In the genomic region with DNA sequence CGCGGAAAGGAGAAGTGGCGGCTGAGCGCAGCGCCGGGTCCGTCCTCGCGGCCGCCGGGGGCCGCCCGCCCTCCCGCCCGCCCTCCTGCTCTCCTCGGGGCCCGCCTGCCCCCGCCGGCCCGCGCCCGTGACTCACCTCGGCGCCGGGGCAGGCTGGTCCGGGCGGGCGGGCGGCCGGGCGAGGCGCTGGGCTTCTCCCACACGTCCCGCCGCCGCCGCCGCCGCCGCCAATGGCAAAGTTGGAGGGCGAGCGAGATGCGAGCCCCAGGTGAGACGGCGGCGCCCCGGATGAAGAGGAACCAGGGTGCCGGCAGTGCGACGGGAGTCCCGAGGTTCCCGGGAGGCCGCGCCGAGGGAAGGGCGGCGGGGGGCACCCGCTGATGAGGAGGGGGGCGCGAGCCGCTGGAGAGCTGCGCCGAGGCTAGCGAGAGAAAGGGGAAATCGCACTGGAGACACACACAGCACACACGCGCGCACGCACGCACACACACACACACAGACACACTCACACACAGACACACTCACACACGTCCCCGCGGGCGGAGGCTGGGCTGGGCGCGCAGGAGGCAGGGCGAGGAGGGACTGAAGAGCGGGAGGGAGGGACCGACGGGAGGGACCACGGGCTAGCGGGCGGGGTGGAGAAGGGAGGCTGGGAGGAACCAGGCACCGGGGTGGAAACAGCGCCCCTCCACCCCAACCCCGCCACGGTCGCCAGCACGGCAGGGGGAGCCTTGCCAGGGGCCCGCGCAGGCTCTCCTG, we compare ENCODE assay signal across 8 mouse cellular contexts. TPM values are rescaled to one million over a fixed set of nuclear protein-coding genes. Genes with fewer than 3 reads are reported as not detected.
DNase-seq lines count a peak whose midpoint lies in the region; ATAC-seq and TF ChIP-seq lines count a peak whose summit lies in the region.

No protein-coding gene starts in this region.

- peak; percentile 12 for TF ChIP-seq CTCF in C2C12 (IDR thresholded peaks at IDR 0.05; ENCODE audit: control insufficient read depth, insufficient read depth, insufficient read length)
- TF ChIP-seq CTCF in kidney, postnatal 0 days (IDR thresholded peaks at IDR 0.05; ENCODE audit: low read depth) = peak; percentile 22

- ATAC-seq in activated CD4-positive, CD25-positive, alpha-beta regulatory T cell, adult 4 months = peak; percentile 79
- peak; percentile 90 for ATAC-seq in erythroblast, adult 5-6 weeks (replicated peaks; ENCODE audit: low FRiP score, poor library complexity, severe bottlenecking)
- ATAC-seq in heart, embryonic 15.5 days (replicated peaks; ENCODE audit: insufficient number of reproducible peaks, insufficient read depth, low FRiP score, low read depth) = peak; percentile 90
- ATAC-seq in kidney, postnatal 0 days (replicated peaks; ENCODE audit: low FRiP score, low read depth) = peak; percentile 74

- H3K9ac ChIP-seq in heart, embryonic 15.5 days = peak overlapping the region; percentile 77
- H3K9ac ChIP-seq in kidney, postnatal 0 days (ENCODE audit: low read depth, low read length) = peak overlapping the region; percentile 65

- no peaks in the 10 kb centered on the region for H3K36me3 ChIP-seq in C2C12 (ENCODE audit: control insufficient read depth, insufficient read depth)
- H3K36me3 ChIP-seq in heart, embryonic 15.5 days = no peaks in the 10 kb centered on the region
- H3K36me3 ChIP-seq in kidney, postnatal 0 days (ENCODE audit: insufficient read depth, low read length) = no peaks in the 10 kb centered on the region

- H3K9me3 ChIP-seq in heart, embryonic 15.5 days (replicated peaks) = no peaks in the 10 kb centered on the region
- no peaks in the 10 kb centered on the region for H3K9me3 ChIP-seq in kidney, postnatal 0 days (replicated peaks; ENCODE audit: low read length)

- peak; percentile 82 for DNase-seq in kidney, postnatal 0 days (ENCODE audit: low spot score)
- DNase-seq in lung, postnatal 14 days = peak; percentile 75
- DNase-seq in right cerebral cortex, postnatal 10 days (ENCODE audit: low spot score in 2 of 2) = peak; percentile 44 to 54
- peak; percentile 62 to 78 for DNase-seq in urinary bladder, postnatal 36 days (ENCODE audit: low spot score in 2 of 2)

- peak overlapping the region; percentile 70 for H3K4me2 ChIP-seq in heart, embryonic 15.5 days
- H3K4me2 ChIP-seq in kidney, postnatal 0 days (ENCODE audit: low read length) = peak overlapping the region; percentile 57

- H3K79me2 ChIP-seq in C2C12 (ENCODE audit: control insufficient read depth, insufficient read depth) = peaks cover 44% of the 10 kb centered on the region

- peak overlapping the region; percentile 93 for H3K27ac ChIP-seq in heart, embryonic 15.5 days
- H3K27ac ChIP-seq in kidney, postnatal 0 days = peak overlapping the region; percentile 42

- H3K27me3 ChIP-seq in C2C12 (ENCODE audit: control insufficient read depth, insufficient read depth, insufficient read length) = no peaks in the 10 kb centered on the region
- no peaks in the 10 kb centered on the region for H3K27me3 ChIP-seq in heart, embryonic 15.5 days
- H3K27me3 ChIP-seq in kidney, postnatal 0 days (ENCODE audit: insufficient read depth, low read length) = no peaks in the 10 kb centered on the region

- WGBS in heart, embryonic 15.5 days = 13% methylated on average over 59 of the region's 91 CpGs
- WGBS in kidney, postnatal 0 days = 26% methylated on average over 42 of the region's 91 CpGs

- peaks cover 38% of the 10 kb centered on the region for H3K4me1 ChIP-seq in heart, embryonic 15.5 days (replicated peaks)
- H3K4me1 ChIP-seq in kidney, postnatal 0 days (replicated peaks; ENCODE audit: insufficient read depth, low read length) = no peaks in the 10 kb centered on the region

- H3K4me3 ChIP-seq in C2C12 (ENCODE audit: insufficient read depth, poor library complexity, severe bottlenecking) = peak overlapping the region; percentile 50
- H3K4me3 ChIP-seq in heart, embryonic 15.5 days = peak overlapping the region; percentile 67
- peak overlapping the region; percentile 52 for H3K4me3 ChIP-seq in kidney, postnatal 0 days (replicated peaks; ENCODE audit: low read depth, low read length)

- peak overlapping the region; percentile 75 for H3ac ChIP-seq in C2C12 (ENCODE audit: control insufficient read depth, insufficient read length, low read depth)

- peaks cover 35% of the 10 kb centered on the region for H3K79me3 ChIP-seq in C2C12 (ENCODE audit: low read depth)

TF ChIP-seq in C2C12, 6 proteins besides CTCF, POLR2A, EP300 and RAD21:
- TF ChIP-seq USF1 (IDR thresholded peaks at IDR 0.05; ENCODE audit: low read depth) (no peak), MAX (IDR thresholded peaks at IDR 0.05) (no peak), FOSL1 (IDR thresholded peaks at IDR 0.05; ENCODE audit: insufficient read depth, low read length, poor library complexity, severe bottlenecking) (no peak), MYOD1 (IDR thresholded peaks at IDR 0.05; ENCODE audit: control insufficient read depth, insufficient read length, low read depth) (no peak), CEBPB (IDR thresholded peaks at IDR 0.05; ENCODE audit: low read depth) (no peak), MYOG (IDR thresholded peaks at IDR 0.05; ENCODE audit: control insufficient read depth, extremely low read depth, insufficient read length) (no peak)

RNA-seq across cellular contexts. Expression of a gene that starts 9.0 kb away (rescaled TPM):
- polyA plus RNA-seq in C2C12 (2012; fragmentation: generic; extraction: Trizol) = 6.7 TPM
- polyA plus RNA-seq in activated CD4-positive, CD25-positive, alpha-beta regulatory T cell, adult 4 months (2017; shearing (Covaris generic)) = 10 to 100 TPM; 29.1 to 30.6 TPM
- total RNA-seq in erythroblast, adult 5-6 weeks (2015; ENCODE audit: low replicate concordance) = 24.5 and 26.5 TPM in 2 replicates
- 2.9 and 6.3 TPM in 2 replicates for total RNA-seq in erythroblast, adult 5-6 weeks (2017; ENCODE audit: low replicate concordance)
- polyA plus RNA-seq in heart, embryonic 15.5 days (2015; fragmentation: Nextera tagmentation; extraction: Ambion mirVana) = 8.4 and 11.2 TPM in 2 replicates
- polyA plus RNA-seq in kidney, postnatal 0 days (2015; fragmentation: Nextera tagmentation; extraction: Ambion mirVana) = 2.2 and 2.4 TPM in 2 replicates

RNA-seq across cellular contexts. Expression of a gene that starts 59.4 kb away (rescaled TPM):
- 46.6 TPM for polyA plus RNA-seq in C2C12 (2012; fragmentation: generic; extraction: Trizol)
- 10 to 100 TPM; 30.9 to 40.1 TPM for polyA plus RNA-seq in activated CD4-positive, CD25-positive, alpha-beta regulatory T cell, adult 4 months (2017; shearing (Covaris generic))
- total RNA-seq in erythroblast, adult 5-6 weeks (2015; ENCODE audit: low replicate concordance) = 14.6 and 16.3 TPM in 2 replicates
- total RNA-seq in erythroblast, adult 5-6 weeks (2017; ENCODE audit: low replicate concordance) = 11.8 and 18.1 TPM in 2 replicates
- 102 and 115 TPM in 2 replicates for polyA plus RNA-seq in heart, embryonic 15.5 days (2015; fragmentation: Nextera tagmentation; extraction: Ambion mirVana)
- 100 and 107 TPM in 2 replicates for polyA plus RNA-seq in kidney, postnatal 0 days (2015; fragmentation: Nextera tagmentation; extraction: Ambion mirVana)

Comparison
In these comparisons a context has a peak if more than half of its experiments do, and no peak if none do; other contexts are left out.
1. Peak in every context shown above with its lines: DNase-seq, ATAC-seq, H3K4me3 ChIP-seq and H3K27ac ChIP-seq.